Mouse (Mus musculus): ENCODE measurements around the gene Sfxn2. TPM values are rescaled to one million over a fixed set of nuclear protein-coding genes. Genes with fewer than 3 reads are reported as not detected.

Gene Sfxn2
- polyA plus RNA-seq (2021; fragmentation: Nextera tagmentation): 0.88 and 1.0 TPM in 2 replicates
- long read RNA-seq, experiment 1, partial matches to known transcripts: 0 of 1 reads
- long read RNA-seq, experiment 1, other reads (novel, unspliced or antisense): 1 of 1 reads
- long read RNA-seq, experiment 2, full-length matches to known transcripts: 6 of 21 reads
- long read RNA-seq, experiment 2, partial matches to known transcripts: 6 of 21 reads
- long read RNA-seq, experiment 2, other reads (novel, unspliced or antisense): 9 of 21 reads

GRCm38 (mm10) chr19:46572951-46573937 lies at the start of gene Sfxn2, which contains the start of gene Arl3:
Gene Sfxn2, plus strand, starts transcription at chr19:46573365.
Gene Arl3, minus strand, starts transcription at chr19:46573198.

DNA sequence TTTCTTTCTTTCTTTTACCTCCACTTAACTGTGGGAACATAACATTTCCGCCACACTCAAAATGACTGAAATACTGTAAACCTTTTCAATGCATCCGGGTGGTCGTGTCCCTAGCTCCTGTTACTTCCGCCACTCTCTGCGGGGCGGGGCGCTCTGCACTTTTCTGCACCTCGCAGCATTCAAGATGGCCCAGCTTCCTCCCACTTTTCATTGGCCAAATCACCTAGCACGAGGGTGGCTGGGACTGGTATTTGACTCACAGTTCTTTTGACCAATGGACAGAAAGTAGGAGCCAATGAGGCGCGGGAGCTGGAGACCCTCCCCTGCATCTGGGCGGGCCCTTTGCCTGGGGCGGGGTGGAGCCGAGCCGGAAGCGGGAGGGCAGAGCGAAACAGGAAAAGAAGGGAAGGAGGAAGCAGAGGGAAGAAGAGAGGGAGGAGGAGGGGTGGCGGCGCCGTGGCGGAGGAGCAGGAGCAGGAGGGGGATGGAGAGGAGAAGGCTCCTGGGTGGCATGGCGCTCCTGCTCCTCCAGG lies 25.6 kb downstream of the Sfxn2 start, which contains the start of gene Wbp1l:
TSS of gene Wbp1l (plus strand) at position 365 of the 533 bp plus-strand sequence.

Other genes starting within 250 kb of the Sfxn2 start
- gene Psd, start 246.2 kb upstream of the Sfxn2 start, polyA plus RNA-seq (2021; fragmentation: Nextera tagmentation): 108 and 113 TPM in 2 replicates
- 58.6 and 58.7 TPM in 2 replicates for gene Fbxl15, start 245.2 kb upstream of the Sfxn2 start, polyA plus RNA-seq (2021; fragmentation: Nextera tagmentation)
- 320 and 344 TPM in 2 replicates for gene Cuedc2, start 234.7 kb upstream of the Sfxn2 start, polyA plus RNA-seq (2021; fragmentation: Nextera tagmentation)
- 24.3 and 25.9 TPM in 2 replicates for gene Mfsd13a, start 232.2 kb upstream of the Sfxn2 start, polyA plus RNA-seq (2021; fragmentation: Nextera tagmentation)
- 1.5 and 3.3 TPM in 2 replicates for gene 2310034G01Rik, start 223.1 kb upstream of the Sfxn2 start, polyA plus RNA-seq (2021; fragmentation: Nextera tagmentation)
- 69.6 and 72.0 TPM in 2 replicates for gene Actr1a, start 177.6 kb upstream of the Sfxn2 start, polyA plus RNA-seq (2021; fragmentation: Nextera tagmentation)
- 9.2 and 11.1 TPM in 2 replicates for gene Sufu, start 176.5 kb upstream of the Sfxn2 start, polyA plus RNA-seq (2021; fragmentation: Nextera tagmentation)
- 10.4 and 12.3 TPM in 2 replicates for gene Trim8, start 71.7 kb upstream of the Sfxn2 start, polyA plus RNA-seq (2021; fragmentation: Nextera tagmentation)
- gene Arl3, start 167 bp upstream of the Sfxn2 start, polyA plus RNA-seq (2021; fragmentation: Nextera tagmentation): 258 and 293 TPM in 2 replicates
- gene Wbp1l, start 25.7 kb downstream of the Sfxn2 start, polyA plus RNA-seq (2021; fragmentation: Nextera tagmentation): 4.4 and 4.6 TPM in 2 replicates
- not detected in 2 replicates for gene Cyp17a1, start 99.8 kb downstream of the Sfxn2 start, polyA plus RNA-seq (2021; fragmentation: Nextera tagmentation)
- 34.4 and 36.1 TPM in 2 replicates for gene Borcs7, start 116.5 kb downstream of the Sfxn2 start, polyA plus RNA-seq (2021; fragmentation: Nextera tagmentation)
- 25.5 and 27.5 TPM in 2 replicates for gene As3mt, start 134.1 kb downstream of the Sfxn2 start, polyA plus RNA-seq (2021; fragmentation: Nextera tagmentation)
- 18.7 and 22.1 TPM in 2 replicates for gene Cnnm2, start 188.2 kb downstream of the Sfxn2 start, polyA plus RNA-seq (2021; fragmentation: Nextera tagmentation)